Mouse (Mus musculus) intestine, postnatal 0 days (tissue): ENCODE data around the gene Hist2h4. TPM values are rescaled to one million over a fixed set of nuclear protein-coding genes. Genes with fewer than 3 reads are reported as not detected.

Source experiments
- ATAC-seq: fragments of 200-750 bp; cut with Nextera tagmentation; 2 replicates; pipeline ENCODE4 v1.8.0; 2017; ENCODE audit warnings: mild to moderate bottlenecking, moderate TSS enrichment, moderate library complexity
- H3K27ac ChIP-seq: fragments of 300-500 bp; sonication (generic); 2 replicates; pipeline ENCODE4 v1.5.1; 2014; ENCODE audit warnings: mild to moderate bottlenecking, low read depth, low read length, moderate library complexity
- H3K27me3 ChIP-seq: fragments of 300-500 bp; sonication (generic); replicated peaks from 2 replicates; pipeline ENCODE4 v1.6.1; 2014; ENCODE audit warnings: low read length, mixed read lengths; ENCODE audit not compliant: control insufficient read depth, insufficient read depth
- H3K36me3 ChIP-seq: fragments of 300-500 bp; sonication (generic); 2 replicates; pipeline ENCODE4 v1.6.1; 2014; ENCODE audit warnings: mild to moderate bottlenecking, moderate library complexity; ENCODE audit not compliant: control insufficient read depth, insufficient read depth
- H3K4me1 ChIP-seq: fragments of 300-500 bp; sonication (generic); replicated peaks from 2 replicates; pipeline ENCODE4 v1.6.1; 2014; ENCODE audit warnings: antibody characterized with exemption, low read length, mixed read lengths; ENCODE audit not compliant: control insufficient read depth, insufficient read depth
- H3K4me2 ChIP-seq: fragments of 300-500 bp; sonication (generic); replicated peaks from 2 replicates; pipeline ENCODE4 v1.6.1; 2014; ENCODE audit warnings: low read depth, mild to moderate bottlenecking, moderate library complexity
- H3K4me3 ChIP-seq: fragments of 300-500 bp; sonication (generic); 2 replicates; pipeline ENCODE4 v1.5.1; 2014; ENCODE audit warnings: low read depth, low read length
- H3K9ac ChIP-seq: fragments of 300-500 bp; sonication (generic); 2 replicates; pipeline ENCODE4 v1.6.1; 2014; ENCODE audit warnings: mild to moderate bottlenecking, low read depth, low read length
- H3K9me3 ChIP-seq: fragments of 300-500 bp; sonication (generic); 2 replicates; pipeline ENCODE4 v1.6.1; 2016; ENCODE audit warnings: mixed run types; ENCODE audit not compliant: control insufficient read depth
- CTCF ChIP-seq: sonication (generic); IDR thresholded peaks from 2 replicates; pipeline ENCODE4 v1.5.1; 2016; ENCODE audit warnings: low read depth, mild to moderate bottlenecking, control low read depth, antibody characterized with exemption, moderate library complexity
- WGBS: fragments of 180-500 bp; shearing (Covaris S2); extraction: QIAGEN DNeasy Blood & Tissue Kit; methylation state at CpG from one replicate; pipeline ENCODE4 v1.1.7; 2014; 5-methylcytosine and 5-hydroxymethylcytosine counted together
- polyA plus RNA-seq: library from polyadenylated mRNA; unstranded; fragments of >200 nt; fragmentation: Nextera tagmentation; extraction: Ambion mirVana; gene quantifications from 2 replicates; pipeline ENCODE4 v1.2.1, GENCODE M21; 2015

Hist2h4 gene
- polyA plus RNA-seq, 1 experiment from 2014 or later = 2.1 TPM

- TF ChIP-seq CTCF = no peak
- Histone ChIP-seq H3K27ac (no peak overlapping the region), H3K4me1 (peaks cover 9% of the 10 kb centered on the region), H3K9me3 (no peaks in the 10 kb centered on the region), H3K36me3 (no peaks in the 10 kb centered on the region), H3K27me3 (no peaks in the 10 kb centered on the region), H3K4me2 (peak overlapping the region; percentile 70), H3K9ac (no peak overlapping the region), H3K4me3 (peak overlapping the region; percentile 41)
- WGBS = 60% methylated on average over 4 of the region's 4 CpGs
- no peak for ATAC-seq
Measured at GRCm38 (mm10) chr3:96236834-96237334, 26.2 kb downstream of the Hist2h4 start.

DNA sequence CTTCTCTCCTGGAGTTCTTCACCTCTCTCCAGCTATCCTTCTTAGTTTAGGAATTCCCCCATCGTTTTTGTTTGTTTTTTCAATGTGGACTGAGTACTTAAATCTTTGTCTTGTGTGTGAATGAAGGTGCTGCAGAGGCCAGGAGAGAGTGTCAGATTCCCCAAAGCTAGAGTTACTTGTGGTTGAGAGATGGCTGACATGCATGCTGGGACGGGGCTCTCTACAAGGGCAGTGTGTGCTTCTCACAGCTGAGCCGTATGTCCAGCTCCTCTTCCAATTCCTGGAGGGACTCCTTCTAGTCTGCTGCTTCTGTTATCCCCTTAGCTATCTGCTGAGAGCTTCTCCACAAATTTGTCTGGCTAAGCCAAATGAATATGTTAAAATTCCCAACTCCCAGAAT, 27.3 kb downstream of the Hist2h4 start:
- no peak for TF ChIP-seq CTCF
- no peaks in the 10 kb centered on the region for H3K27me3 ChIP-seq
- H3K9me3 ChIP-seq = no peaks in the 10 kb centered on the region
- H3K36me3 ChIP-seq = no peaks in the 10 kb centered on the region
- ATAC-seq = no peak
- WGBS = 64% methylated on average over 3 of the region's 3 CpGs
- H3K9ac ChIP-seq = no peak overlapping the region
- no peak overlapping the region for H3K27ac ChIP-seq
- H3K4me1 ChIP-seq = peaks cover 9% of the 10 kb centered on the region
- no peak overlapping the region for H3K4me3 ChIP-seq
- no peak overlapping the region for H3K4me2 ChIP-seq

GRCm38 (mm10) chr3:96234914-96235313, 28.2 kb downstream of the Hist2h4 start:
- peaks cover 9% of the 10 kb centered on the region for H3K4me1 ChIP-seq
- H3K27ac ChIP-seq = no peak overlapping the region
- no peak overlapping the region for H3K4me2 ChIP-seq
- peak; percentile 32; the same call in 1 of the 2 replicates for TF ChIP-seq CTCF
- ATAC-seq = no peak
- no peaks in the 10 kb centered on the region for H3K9me3 ChIP-seq
- H3K9ac ChIP-seq = no peak overlapping the region
- H3K36me3 ChIP-seq = no peaks in the 10 kb centered on the region
- 85% methylated on average over 2 of the region's 2 CpGs for WGBS
- no peak overlapping the region for H3K4me3 ChIP-seq
- no peaks in the 10 kb centered on the region for H3K27me3 ChIP-seq

GRCm38 (mm10) chr3:96231758-96232120, 31.4 kb downstream of the Hist2h4 start:
- H3K36me3 ChIP-seq = no peaks in the 10 kb centered on the region
- H3K27me3 ChIP-seq = no peaks in the 10 kb centered on the region
- ATAC-seq = no peak
- TF ChIP-seq CTCF = no peak
- no peaks in the 10 kb centered on the region for H3K9me3 ChIP-seq
- H3K4me3 ChIP-seq = no peak overlapping the region
- no peak overlapping the region for H3K27ac ChIP-seq
- no peak overlapping the region for H3K9ac ChIP-seq
- WGBS = 37% methylated on average over 2 of the region's 2 CpGs
- no peak overlapping the region for H3K4me2 ChIP-seq
- H3K4me1 ChIP-seq = 0 out of 2 replicates have a peak, but pooled peaks cover under 1% of the 10 kb centered on the region

GRCm38 (mm10) chr3:96230910-96231757, 32.0 kb downstream of the Hist2h4 start:
- H3K36me3 ChIP-seq = no peaks in the 10 kb centered on the region
- no peak for ATAC-seq
- H3K4me2 ChIP-seq = no peak overlapping the region
- no peak for TF ChIP-seq CTCF
- no peaks in the 10 kb centered on the region for H3K9me3 ChIP-seq
- H3K9ac ChIP-seq = no peak overlapping the region
- no peak overlapping the region for H3K4me3 ChIP-seq
- no peaks in the 10 kb centered on the region for H3K4me1 ChIP-seq
- WGBS = 80% methylated on average over 4 of the region's 4 CpGs
- H3K27ac ChIP-seq = no peak overlapping the region
- no peaks in the 10 kb centered on the region for H3K27me3 ChIP-seq

- H3K9ac ChIP-seq = no peak overlapping the region
- WGBS = 55% methylated on average over 2 of the region's 2 CpGs
- ATAC-seq = no peak
- H3K4me3 ChIP-seq = no peak overlapping the region
- no peaks in the 10 kb centered on the region for H3K4me1 ChIP-seq
- H3K36me3 ChIP-seq = no peaks in the 10 kb centered on the region
- H3K27ac ChIP-seq = no peak overlapping the region
- no peak for TF ChIP-seq CTCF
- H3K9me3 ChIP-seq = no peaks in the 10 kb centered on the region
- no peak overlapping the region for H3K4me2 ChIP-seq
- H3K27me3 ChIP-seq = no peaks in the 10 kb centered on the region
Measured at GRCm38 (mm10) chr3:96230404-96230803, 32.7 kb downstream of the Hist2h4 start.
